Mouse (Mus musculus) forebrain, embryonic 14.5 days (tissue): ENCODE results near the gene Ttc30a2. TPM values are rescaled to one million over a fixed set of nuclear protein-coding genes. Genes with fewer than 3 reads are reported as not detected.
"Not testable (repeated sequence)": the region's sequence is repeated elsewhere in the genome, so short reads cannot be mapped to it uniquely, and the experiment has no call there.

ENCODE experiments used
- ATAC-seq: fragments of 200-750 bp; cut with Nextera tagmentation; 2 replicates; pipeline ENCODE4 v1.8.0; 2017; ENCODE audit warnings: mild to moderate bottlenecking, moderate library complexity
- DNase-seq: peaks from one replicate; pipeline ENCODE4 v3.0.0-alpha.2; 2015; ENCODE audit warnings: low spot score
- H3K27ac ChIP-seq: fragments of 300-500 bp; sonication (generic); 2 replicates; pipeline ENCODE4 v1.5.1; 2014; ENCODE audit warnings: low read depth, mild to moderate bottlenecking, control low read depth, low read length, moderate library complexity
- H3K27me3 ChIP-seq: fragments of 300-500 bp; sonication (generic); replicated peaks from 2 replicates; pipeline ENCODE4 v1.6.1; 2014; ENCODE audit warnings: low read length, control low read depth, mixed read lengths; ENCODE audit not compliant: control insufficient read depth, insufficient read depth
- H3K36me3 ChIP-seq: fragments of 300-500 bp; sonication (generic); 2 replicates; pipeline ENCODE4 v1.6.1; 2014; ENCODE audit warnings: low read length, control low read depth; ENCODE audit not compliant: control insufficient read depth, insufficient read depth
- H3K4me1 ChIP-seq: fragments of 300-500 bp; sonication (generic); 2 replicates; pipeline ENCODE4 v1.6.1; 2014; ENCODE audit warnings: antibody characterized with exemption, low read length, control low read depth; ENCODE audit not compliant: control insufficient read depth, insufficient read depth
- H3K4me2 ChIP-seq: fragments of 300-500 bp; sonication (generic); 2 replicates; pipeline ENCODE4 v1.6.1; 2014; ENCODE audit warnings: mild to moderate bottlenecking, control low read depth, low read length
- H3K4me3 ChIP-seq: fragments of 300-500 bp; sonication (generic); 2 replicates; pipeline ENCODE4 v1.5.1; 2014; ENCODE audit warnings: low read depth, low read length, control low read depth
- H3K9ac ChIP-seq: fragments of 300-500 bp; sonication (generic); 2 replicates; pipeline ENCODE4 v1.6.1; 2014; ENCODE audit warnings: mild to moderate bottlenecking, low read length, control low read depth, moderate library complexity
- H3K9me3 ChIP-seq: fragments of 300-500 bp; sonication (generic); replicated peaks from 2 replicates; pipeline ENCODE4 v1.6.1; 2016; ENCODE audit warnings: low read length, control low read depth, mixed read lengths; ENCODE audit not compliant: control insufficient read depth
- WGBS: fragments of 180-500 bp; shearing (Covaris S2); extraction: QIAGEN DNeasy Blood & Tissue Kit; methylation state at CpG from one replicate; pipeline ENCODE4 v1.1.7; 2014; 5-methylcytosine and 5-hydroxymethylcytosine counted together
- polyA plus RNA-seq: library from polyadenylated mRNA; unstranded; fragments of >200 nt; fragmentation: Nextera tagmentation; extraction: Ambion mirVana; gene quantifications from 2 replicates; pipeline ENCODE4 v1.2.1, GENCODE M21; 2014

Ttc30a2 gene
- 0.90 and 1.6 TPM in 2 replicates for polyA plus RNA-seq

DNA sequence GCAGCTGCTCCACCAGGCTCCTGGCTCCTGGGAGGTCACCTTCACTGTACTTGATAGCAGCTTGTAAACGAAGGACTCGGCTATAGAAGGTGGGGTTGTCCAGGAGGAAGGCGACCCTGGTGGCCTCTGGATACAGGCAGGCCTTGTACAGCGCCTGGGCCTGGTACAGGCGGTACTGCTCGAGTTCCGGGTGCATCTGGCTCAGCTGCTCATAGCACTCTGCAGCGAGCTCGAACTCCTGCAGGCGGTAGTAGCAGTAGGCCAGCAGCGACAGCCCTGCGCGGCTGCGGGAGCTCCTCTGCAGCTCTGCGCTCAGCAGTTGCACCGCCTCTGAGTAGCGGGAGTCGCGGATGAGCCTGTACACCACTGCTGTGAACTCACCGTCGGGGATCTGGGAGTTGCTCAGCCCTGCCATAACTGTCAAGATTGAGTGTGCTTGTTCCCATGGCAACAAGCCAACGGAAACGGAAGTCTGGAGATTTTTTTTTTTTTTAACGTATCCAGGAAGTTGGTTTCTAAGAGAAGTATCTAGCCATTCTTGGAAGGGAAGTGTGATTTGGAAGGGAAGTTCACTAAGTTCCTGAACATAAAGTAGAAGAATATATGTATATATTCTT, at the start of gene Ttc30a2:
Ttc30a2 (minus strand) TSS at position 419 of the 617 bp plus-strand sequence.
- peak; percentile 58 for DNase-seq
- not testable (repeated sequence) for ATAC-seq, H3K4me3 ChIP-seq, H3K27ac ChIP-seq, H3K4me1 ChIP-seq, H3K9ac ChIP-seq, H3K9me3 ChIP-seq, H3K4me2 ChIP-seq, H3K27me3 ChIP-seq, H3K36me3 ChIP-seq
- 30% methylated on average over 18 of the region's 24 CpGs for WGBS

GRCm38 (mm10) chr2:76016890-76017289, 38.9 kb upstream of the Ttc30a2 start:
- Histone ChIP-seq H3K27ac (no peak overlapping the region), H3K9ac (no peak overlapping the region), H3K4me1 (peaks cover 5% of the 10 kb centered on the region), H3K36me3 (no peaks in the 10 kb centered on the region), H3K4me2 (0 out of 2 replicates have a peak overlapping the region, but pooled peaks have one; percentile 10), H3K27me3 (no peaks in the 10 kb centered on the region), H3K4me3 (no peak overlapping the region), H3K9me3 (no peaks in the 10 kb centered on the region)
- DNase-seq (peak; percentile 86), ATAC-seq (peak; percentile 83)
- under 1% methylated on average over 7 of the region's 7 CpGs for WGBS

DNA sequence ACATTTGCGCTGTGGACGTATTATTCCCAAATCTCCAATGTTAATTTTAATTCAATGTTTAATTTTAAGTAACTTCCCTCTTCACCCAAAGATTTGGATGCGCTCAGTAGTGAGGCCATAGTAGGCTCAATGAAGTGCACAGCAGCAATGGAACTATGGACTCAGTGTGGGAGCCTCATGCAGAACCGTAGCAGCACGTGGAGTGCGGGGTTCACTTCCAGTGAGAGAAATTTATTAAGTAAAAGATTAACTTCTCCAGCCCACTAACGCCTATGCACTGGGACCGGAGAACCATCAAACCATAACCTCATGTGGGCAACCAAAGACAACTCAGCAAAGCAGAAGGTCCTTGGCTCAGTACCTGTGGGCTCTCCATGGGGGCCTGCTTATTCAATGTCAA, 38.2 kb upstream of the Ttc30a2 start:
- Histone ChIP-seq H3K36me3 (no peaks in the 10 kb centered on the region), H3K27me3 (no peaks in the 10 kb centered on the region), H3K4me1 (peaks cover 5% of the 10 kb centered on the region), H3K4me2 (no peak overlapping the region), H3K4me3 (no peak overlapping the region), H3K27ac (no peak overlapping the region), H3K9ac (no peak overlapping the region), H3K9me3 (no peaks in the 10 kb centered on the region)
- ATAC-seq (no peak), DNase-seq (no peak)
- 81% methylated on average over 8 of the region's 8 CpGs for WGBS

DNA sequence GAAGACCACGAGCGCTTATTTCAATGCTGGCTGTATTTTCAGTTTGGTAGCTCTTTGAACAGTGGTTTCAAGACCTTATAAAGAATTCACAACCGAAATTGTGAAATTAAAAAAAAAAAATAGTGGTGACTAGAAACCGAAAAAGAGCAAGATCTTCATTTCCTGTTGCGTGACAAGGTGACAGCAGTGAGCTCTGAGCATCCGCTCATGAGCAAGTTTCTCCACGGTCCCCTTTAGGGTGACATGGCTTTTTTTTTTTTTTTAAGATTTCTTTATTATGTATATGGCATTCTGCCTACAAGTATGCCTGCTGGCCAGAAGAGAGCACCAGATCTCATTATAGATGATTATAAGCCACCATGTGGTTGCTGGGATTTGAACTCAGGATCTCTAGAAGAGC, 37.5 kb upstream of the Ttc30a2 start:
- Histone ChIP-seq H3K9me3 (no peaks in the 10 kb centered on the region), H3K4me2 (no peak overlapping the region), H3K4me3 (no peak overlapping the region), H3K27me3 (no peaks in the 10 kb centered on the region), H3K36me3 (no peaks in the 10 kb centered on the region), H3K9ac (no peak overlapping the region), H3K4me1 (peaks cover 5% of the 10 kb centered on the region), H3K27ac (no peak overlapping the region)
- DNase-seq (no peak), ATAC-seq (no peak)
- 92% methylated on average over 7 of the region's 7 CpGs for WGBS

DNA sequence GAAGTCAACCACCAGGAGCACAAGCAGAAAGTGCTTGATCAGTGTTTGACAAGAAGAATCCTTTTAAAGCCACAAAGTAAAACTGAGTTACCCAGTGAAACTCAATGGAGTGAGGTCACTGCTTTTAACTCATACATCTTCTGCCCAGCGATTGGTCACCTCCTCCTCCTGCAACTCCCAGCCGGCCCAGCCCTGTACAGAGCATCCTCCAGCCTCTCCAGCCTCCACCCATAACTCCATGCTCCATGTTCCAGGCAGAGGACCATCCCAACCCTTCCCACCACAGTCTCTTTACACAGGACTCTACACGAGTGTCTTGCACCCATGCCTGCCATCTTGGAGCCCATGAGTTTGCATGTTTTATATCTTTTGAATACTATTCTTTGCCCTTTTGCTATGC, 36.7 kb upstream of the Ttc30a2 start:
- 95% methylated on average over 3 of the region's 3 CpGs for WGBS
- Histone ChIP-seq H3K36me3 (no peaks in the 10 kb centered on the region), H3K9ac (no peak overlapping the region), H3K4me2 (no peak overlapping the region), H3K27me3 (no peaks in the 10 kb centered on the region), H3K27ac (no peak overlapping the region), H3K9me3 (no peaks in the 10 kb centered on the region), H3K4me1 (peaks cover 5% of the 10 kb centered on the region), H3K4me3 (no peak overlapping the region)
- DNase-seq (no peak), ATAC-seq (no peak)

DNA sequence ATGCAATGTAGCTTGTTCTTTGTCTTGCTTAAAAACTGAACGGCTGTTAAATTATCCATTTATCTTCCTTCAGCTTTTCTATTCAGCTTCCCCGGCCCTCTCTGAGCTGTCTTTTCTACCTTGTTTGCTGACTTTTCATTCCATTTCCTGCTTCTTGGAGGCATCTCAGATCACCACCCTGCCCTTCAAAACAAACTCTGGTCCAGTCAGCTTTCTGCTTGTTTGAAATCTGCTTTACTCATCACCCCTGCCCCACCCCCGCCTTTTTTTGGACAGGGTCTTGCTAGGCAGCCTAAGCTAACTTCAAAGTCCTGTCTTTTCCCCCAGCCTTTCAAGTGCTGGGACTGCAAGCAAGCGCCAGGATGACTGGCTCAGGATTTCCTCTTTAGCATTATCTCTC, 28.2 kb upstream of the Ttc30a2 start:
- 24% methylated on average over 4 of the region's 4 CpGs for WGBS
- no peak overlapping the region for H3K4me3 ChIP-seq

DNA sequence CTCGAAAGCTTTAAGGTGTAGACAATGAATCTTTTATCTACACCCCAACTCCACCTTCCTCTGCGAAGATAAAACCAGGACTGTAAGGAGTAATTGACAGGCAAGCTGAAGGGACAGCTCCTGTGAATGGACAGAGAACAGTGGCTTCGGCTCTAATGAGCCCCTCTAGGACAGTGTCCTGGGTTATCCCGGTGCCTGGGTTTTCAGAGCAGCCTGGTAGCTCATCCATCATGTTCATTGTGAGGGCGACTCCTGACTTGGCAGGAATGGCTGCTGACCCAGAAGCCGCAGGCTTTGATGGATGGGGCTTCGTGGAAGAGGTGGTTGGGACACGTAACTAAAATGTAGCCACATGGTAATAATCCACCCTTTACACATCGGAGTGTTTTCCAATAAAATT, 24.9 kb upstream of the Ttc30a2 start:
- WGBS, result 77% methylated on average over 9 of the region's 9 CpGs
- ATAC-seq (no peak), DNase-seq (no peak)
- H3K27ac ChIP-seq, result no peak overlapping the region
- no peaks in the 10 kb centered on the region for H3K36me3 ChIP-seq
- H3K9ac ChIP-seq, result no peak overlapping the region
- no peaks in the 10 kb centered on the region for H3K27me3 ChIP-seq
- H3K4me2 ChIP-seq, result no peak overlapping the region
- H3K4me1 ChIP-seq, result 0 out of 2 replicates have a peak, but pooled peaks cover 3% of the 10 kb centered on the region
- no peaks in the 10 kb centered on the region for H3K9me3 ChIP-seq
- no peak overlapping the region for H3K4me3 ChIP-seq

More for the DNA sequence above, 28.2 kb upstream of the Ttc30a2 start:
- no peak for DNase-seq
- ATAC-seq, result no peak
- H3K27ac ChIP-seq, result no peak overlapping the region
- no peaks in the 10 kb centered on the region for H3K9me3 ChIP-seq
- H3K27me3 ChIP-seq, result no peaks in the 10 kb centered on the region
- no peak overlapping the region for H3K4me2 ChIP-seq
- no peak overlapping the region for H3K9ac ChIP-seq
- no peaks in the 10 kb centered on the region for H3K36me3 ChIP-seq
- H3K4me1 ChIP-seq, result no peaks in the 10 kb centered on the region

GRCm38 (mm10) chr2:76001392-76001791, 23.4 kb upstream of the Ttc30a2 start:
- ATAC-seq, result no peak
- H3K9ac ChIP-seq, result no peak overlapping the region
- H3K4me1 ChIP-seq, result 0 out of 2 replicates have a peak, but pooled peaks cover 3% of the 10 kb centered on the region
- no peaks in the 10 kb centered on the region for H3K27me3 ChIP-seq
- DNase-seq, result no peak
- no peak overlapping the region for H3K4me3 ChIP-seq
- H3K27ac ChIP-seq, result no peak overlapping the region
- no peak overlapping the region for H3K4me2 ChIP-seq
- no peaks in the 10 kb centered on the region for H3K36me3 ChIP-seq
- no peaks in the 10 kb centered on the region for H3K9me3 ChIP-seq
- WGBS, result 52% methylated on average over 8 of the region's 8 CpGs

DNA sequence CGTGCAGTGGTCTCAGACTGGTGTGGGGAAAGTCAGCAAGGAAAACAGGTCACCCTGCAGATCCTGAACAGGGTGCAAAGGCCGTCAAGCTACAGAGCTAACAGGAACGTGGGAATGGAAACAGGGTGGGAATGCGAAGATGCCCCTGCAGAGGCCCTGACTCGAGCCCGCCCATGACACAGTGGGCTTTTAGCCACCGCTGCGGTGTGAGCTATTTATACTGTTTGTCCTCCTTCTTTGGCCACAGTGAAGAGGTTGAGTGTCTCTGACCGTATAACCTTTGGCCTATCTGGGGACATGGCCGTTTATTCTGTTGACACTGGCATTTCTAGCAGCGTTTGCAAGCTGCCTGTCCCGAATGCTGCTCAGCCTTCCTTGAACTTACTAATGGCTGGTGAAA, 21.7 kb upstream of the Ttc30a2 start:
- Histone ChIP-seq H3K27ac (no peak overlapping the region; the same call in 1 of the 2 replicates), H3K9ac (no peak overlapping the region), H3K36me3 (no peaks in the 10 kb centered on the region), H3K4me3 (no peak overlapping the region), H3K9me3 (no peaks in the 10 kb centered on the region), H3K27me3 (no peaks in the 10 kb centered on the region), H3K4me1 (0 out of 2 replicates have a peak, but pooled peaks cover 3% of the 10 kb centered on the region), H3K4me2 (no peak overlapping the region)
- ATAC-seq (no peak), DNase-seq (no peak)
- 83% methylated on average over 12 of the region's 12 CpGs for WGBS
